18 mouse cellular contexts compared by ENCODE assay signal in the genomic region with DNA sequence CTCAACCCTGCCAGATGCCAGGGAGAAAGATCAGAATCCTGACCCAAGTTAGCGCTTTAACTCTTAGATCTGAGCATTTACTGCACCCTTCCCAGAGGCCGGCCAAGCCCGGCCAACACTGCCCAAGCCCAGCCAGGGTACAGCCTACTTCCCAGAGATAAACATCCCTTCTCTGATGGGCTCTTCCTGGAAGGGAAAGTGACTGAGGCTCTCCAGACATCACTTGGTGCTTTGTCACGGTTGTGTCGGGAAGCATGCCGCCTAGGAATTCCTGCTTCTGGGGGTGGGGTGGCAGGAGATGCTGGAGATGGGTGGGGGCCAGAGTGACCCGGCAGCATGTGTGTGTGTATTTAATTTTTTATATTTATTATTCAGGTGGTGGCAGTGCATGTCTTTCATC. TPM values are rescaled to one million over a fixed set of nuclear protein-coding genes. Genes with fewer than 3 reads are reported as not detected.
DNase-seq lines count a peak whose midpoint lies in the region; ATAC-seq lines count a peak whose summit lies in the region.
"Had no signal": no experiment of that assay in that cellular context is flagged by ENCODE, and none has a peak within 500 bp of the region (broad histone marks: within the 10 kb centered on the region; RNA-seq: fewer than 3 reads in every experiment).

No protein-coding gene starts in this region.

- no peaks in the 10 kb centered on the region for H3K9me3 ChIP-seq in intestine, embryonic 15.5 days
- peaks cover 5% of the 10 kb centered on the region; the same call in 1 of the 2 replicates for H3K9me3 ChIP-seq in intestine, embryonic 16.5 days (ENCODE audit: control insufficient read depth, low read length)
- H3K9me3 ChIP-seq in stomach, embryonic 16.5 days (replicated peaks; ENCODE audit: control insufficient read depth, low read length) = no peaks in the 10 kb centered on the region
- H3K9me3 ChIP-seq: neural tube, embryonic 15.5 days had no signal

- peaks cover 45% of the 10 kb centered on the region for H3K4me1 ChIP-seq in intestine, embryonic 15.5 days (replicated peaks)
- H3K4me1 ChIP-seq in intestine, embryonic 16.5 days (ENCODE audit: control insufficient read depth, insufficient read depth, low read length) = peaks cover 46% of the 10 kb centered on the region
- H3K4me1 ChIP-seq in stomach, embryonic 16.5 days (ENCODE audit: control insufficient read depth, insufficient read depth, low read length) = peaks cover 46% of the 10 kb centered on the region

- H3K36me3 ChIP-seq in intestine, embryonic 15.5 days = peaks cover 7% of the 10 kb centered on the region; the same call in 1 of the 2 replicates
- peaks cover 10% of the 10 kb centered on the region for H3K36me3 ChIP-seq in intestine, embryonic 16.5 days (ENCODE audit: control insufficient read depth, insufficient read depth, low read length)
- peaks cover 17% of the 10 kb centered on the region for H3K36me3 ChIP-seq in stomach, embryonic 16.5 days (ENCODE audit: control insufficient read depth, insufficient read depth, low read length)
- H3K36me3 ChIP-seq: neural tube, embryonic 15.5 days had no signal

- no peak overlapping the region for H3K4me3 ChIP-seq in intestine, embryonic 15.5 days (replicated peaks)
- no peak overlapping the region for H3K4me3 ChIP-seq in intestine, embryonic 16.5 days (ENCODE audit: low read length)
- H3K4me3 ChIP-seq in stomach, embryonic 16.5 days (replicated peaks; ENCODE audit: low read length) = no peak overlapping the region
- H3K4me3 ChIP-seq: liver, embryonic 13.5 days; midbrain, embryonic 10.5 days; neural tube, embryonic 15.5 days had no signal

- no peak overlapping the region for H3K4me2 ChIP-seq in intestine, embryonic 15.5 days (replicated peaks)
- H3K4me2 ChIP-seq in intestine, embryonic 16.5 days (ENCODE audit: low read depth, low read length) = no peak overlapping the region
- H3K4me2 ChIP-seq in stomach, embryonic 16.5 days (ENCODE audit: low read depth, low read length) = no peak overlapping the region
- H3K4me2 ChIP-seq: hindbrain, embryonic 14.5 days; liver, embryonic 13.5 days; neural tube, embryonic 15.5 days had no signal

- 34% methylated on average over 7 of the region's 7 CpGs for WGBS in intestine, embryonic 15.5 days
- 48% methylated on average over 7 of the region's 7 CpGs for WGBS in intestine, embryonic 16.5 days
- 50% methylated on average over 7 of the region's 7 CpGs for WGBS in stomach, embryonic 16.5 days

- H3K27me3 ChIP-seq in intestine, embryonic 15.5 days (replicated peaks) = no peaks in the 10 kb centered on the region
- no peaks in the 10 kb centered on the region for H3K27me3 ChIP-seq in intestine, embryonic 16.5 days (replicated peaks; ENCODE audit: control insufficient read depth, insufficient read depth, low read length)
- H3K27me3 ChIP-seq in stomach, embryonic 16.5 days (ENCODE audit: control insufficient read depth, insufficient read depth, low read length) = no peaks in the 10 kb centered on the region
- H3K27me3 ChIP-seq: CH12.LX; liver, embryonic 13.5 days; neural tube, embryonic 15.5 days had no signal

- no peak for ATAC-seq in intestine, embryonic 15.5 days
- ATAC-seq in intestine, embryonic 16.5 days = no peak
- ATAC-seq in stomach, embryonic 16.5 days (ENCODE audit: insufficient read depth, low FRiP score) = no peak
- ATAC-seq: forebrain, postnatal 0 days had no signal

- H3K9ac ChIP-seq in intestine, embryonic 15.5 days = no peak overlapping the region
- no peak overlapping the region for H3K9ac ChIP-seq in intestine, embryonic 16.5 days (ENCODE audit: low read depth, low read length)
- 0 out of 2 replicates have a peak overlapping the region, but pooled peaks have one; percentile 2 for H3K9ac ChIP-seq in stomach, embryonic 16.5 days (ENCODE audit: low read length)
- H3K9ac ChIP-seq: forebrain, postnatal 0 days; hindbrain, embryonic 14.5 days; liver, embryonic 13.5 days; neural tube, embryonic 15.5 days had no signal

- 0 out of 2 replicates have a peak overlapping the region, but pooled peaks have one; percentile 0 for H3K27ac ChIP-seq in intestine, embryonic 15.5 days
- H3K27ac ChIP-seq in intestine, embryonic 16.5 days (ENCODE audit: low read length) = no peak overlapping the region
- H3K27ac ChIP-seq in stomach, embryonic 16.5 days (ENCODE audit: low read length) = no peak overlapping the region
- H3K27ac ChIP-seq: hindbrain, embryonic 14.5 days; liver, embryonic 13.5 days; midbrain, embryonic 10.5 days; neural tube, embryonic 15.5 days had no signal

- DNase-seq in adrenal gland, adult 2 months = peak; percentile 36
- DNase-seq in adrenal gland, postnatal 14 days = no peak
- DNase-seq in lung, adult 18-20 months = peak; percentile 58 to 73
- no peak for DNase-seq in lung, postnatal 25 days (ENCODE audit: low spot score)
- no peak for DNase-seq in cerebellum, adult 18-20 months
- DNase-seq: cerebellum, adult 8-10 months; forebrain, postnatal 0 days; liver, embryonic 13.5 days; spleen, adult 18-20 months had no signal

RNA-seq across cellular contexts. Expression of a gene that starts 11.6 kb away (rescaled TPM):
- 100 to 1,000 TPM in 1 of 2 experiments, 10 to 100 TPM in 1; 96.8 to 142 TPM for total RNA-seq in adrenal gland, adult 2 months (2021)
- 155 and 228 TPM in 2 replicates for polyA plus RNA-seq in adrenal gland, adult 2 months (2012; rRNA removed)
- 76.8 and 82.7 TPM in 2 replicates for total RNA-seq in adrenal gland, postnatal 14 days (2021)
- 54.4 and 57.8 TPM in 2 replicates for polyA plus RNA-seq in intestine, embryonic 15.5 days (2015; fragmentation: Nextera tagmentation; extraction: Ambion mirVana)
- polyA plus RNA-seq in intestine, embryonic 16.5 days (2015; fragmentation: Nextera tagmentation; extraction: Ambion mirVana) = 59.0 and 60.3 TPM in 2 replicates
- 59.7 and 62.0 TPM in 2 replicates for polyA plus RNA-seq in stomach, embryonic 16.5 days (2015; fragmentation: Nextera tagmentation; extraction: Ambion mirVana)

RNA-seq across cellular contexts. Expression of a gene that starts 30.3 kb away (rescaled TPM):
- 1 to 10 TPM in 1 of 2 experiments, under 1 TPM in 1; 0.46 to 1.2 TPM for total RNA-seq in adrenal gland, adult 2 months (2021)
- polyA plus RNA-seq in adrenal gland, adult 2 months (2012; rRNA removed) = 0.09 TPM in 1 of 2 replicates, not detected in the other
- 1.5 and 2.5 TPM in 2 replicates for total RNA-seq in adrenal gland, postnatal 14 days (2021)
- polyA plus RNA-seq in intestine, embryonic 15.5 days (2015; fragmentation: Nextera tagmentation; extraction: Ambion mirVana) = 0.18 TPM in 1 of 2 replicates, not detected in the other
- polyA plus RNA-seq in intestine, embryonic 16.5 days (2015; fragmentation: Nextera tagmentation; extraction: Ambion mirVana) = 0.12 and 0.33 TPM in 2 replicates
- polyA plus RNA-seq in stomach, embryonic 16.5 days (2015; fragmentation: Nextera tagmentation; extraction: Ambion mirVana) = 0.18 and 0.41 TPM in 2 replicates
- total RNA-seq: forebrain, postnatal 0 days; gastrocnemius, postnatal 4 days; left cerebral cortex, postnatal 10 days had no signal
- polyA plus RNA-seq: liver, embryonic 13.5 days had no signal

RNA-seq across cellular contexts. Expression of a gene that starts 55.9 kb away (rescaled TPM):
- 10 to 100 TPM; 13.4 to 17.8 TPM for total RNA-seq in adrenal gland, adult 2 months (2021)
- polyA plus RNA-seq in adrenal gland, adult 2 months (2012; rRNA removed) = 3.2 and 4.0 TPM in 2 replicates
- total RNA-seq in adrenal gland, postnatal 14 days (2021) = 15.9 and 18.2 TPM in 2 replicates
- polyA plus RNA-seq in intestine, embryonic 15.5 days (2015; fragmentation: Nextera tagmentation; extraction: Ambion mirVana) = 14.6 and 17.8 TPM in 2 replicates
- polyA plus RNA-seq in intestine, embryonic 16.5 days (2015; fragmentation: Nextera tagmentation; extraction: Ambion mirVana) = 13.8 and 14.5 TPM in 2 replicates
- 13.9 and 17.1 TPM in 2 replicates for polyA plus RNA-seq in stomach, embryonic 16.5 days (2015; fragmentation: Nextera tagmentation; extraction: Ambion mirVana)

RNA-seq across cellular contexts. Expression of a gene that starts 56.1 kb away (rescaled TPM):
- 10 to 100 TPM; 34.4 to 35.9 TPM for total RNA-seq in adrenal gland, adult 2 months (2021)
- polyA plus RNA-seq in adrenal gland, adult 2 months (2012; rRNA removed) = 52.0 and 52.3 TPM in 2 replicates
- total RNA-seq in adrenal gland, postnatal 14 days (2021) = 25.7 and 28.5 TPM in 2 replicates
- 42.6 and 46.0 TPM in 2 replicates for polyA plus RNA-seq in intestine, embryonic 15.5 days (2015; fragmentation: Nextera tagmentation; extraction: Ambion mirVana)
- polyA plus RNA-seq in intestine, embryonic 16.5 days (2015; fragmentation: Nextera tagmentation; extraction: Ambion mirVana) = 40.5 and 41.7 TPM in 2 replicates
- 36.2 and 41.2 TPM in 2 replicates for polyA plus RNA-seq in stomach, embryonic 16.5 days (2015; fragmentation: Nextera tagmentation; extraction: Ambion mirVana)

Comparison
In these comparisons a context has a peak if more than half of its experiments do, and no peak if none do; other contexts are left out.
1. DNase-seq: peak in adrenal gland, adult 2 months (single experiment) and lung, adult 18-20 months (2 of 2); none in adrenal gland, postnatal 14 days (single experiment), lung, postnatal 25 days (single experiment) and cerebellum, adult 18-20 months (0 of 2).